Mouse (Mus musculus) liver, adult 2 months (tissue): Measurements from ENCODE around the gene Cd80.

ENCODE experiments used
- CTCF ChIP-seq: fragments of 200-500 bp; IDR thresholded peaks from 2 replicates; pipeline ENCODE4 v1.5.1; 2011; ENCODE audit warnings: low read depth, low read length, control low read depth
- POLR2A ChIP-seq: fragments of 200-500 bp; IDR thresholded peaks from 2 replicates; pipeline ENCODE4 v1.6.1; 2011; ENCODE audit warnings: low read length, control low read depth; ENCODE audit not compliant: insufficient read depth; ENCODE audit errors: extremely low read depth

DNA sequence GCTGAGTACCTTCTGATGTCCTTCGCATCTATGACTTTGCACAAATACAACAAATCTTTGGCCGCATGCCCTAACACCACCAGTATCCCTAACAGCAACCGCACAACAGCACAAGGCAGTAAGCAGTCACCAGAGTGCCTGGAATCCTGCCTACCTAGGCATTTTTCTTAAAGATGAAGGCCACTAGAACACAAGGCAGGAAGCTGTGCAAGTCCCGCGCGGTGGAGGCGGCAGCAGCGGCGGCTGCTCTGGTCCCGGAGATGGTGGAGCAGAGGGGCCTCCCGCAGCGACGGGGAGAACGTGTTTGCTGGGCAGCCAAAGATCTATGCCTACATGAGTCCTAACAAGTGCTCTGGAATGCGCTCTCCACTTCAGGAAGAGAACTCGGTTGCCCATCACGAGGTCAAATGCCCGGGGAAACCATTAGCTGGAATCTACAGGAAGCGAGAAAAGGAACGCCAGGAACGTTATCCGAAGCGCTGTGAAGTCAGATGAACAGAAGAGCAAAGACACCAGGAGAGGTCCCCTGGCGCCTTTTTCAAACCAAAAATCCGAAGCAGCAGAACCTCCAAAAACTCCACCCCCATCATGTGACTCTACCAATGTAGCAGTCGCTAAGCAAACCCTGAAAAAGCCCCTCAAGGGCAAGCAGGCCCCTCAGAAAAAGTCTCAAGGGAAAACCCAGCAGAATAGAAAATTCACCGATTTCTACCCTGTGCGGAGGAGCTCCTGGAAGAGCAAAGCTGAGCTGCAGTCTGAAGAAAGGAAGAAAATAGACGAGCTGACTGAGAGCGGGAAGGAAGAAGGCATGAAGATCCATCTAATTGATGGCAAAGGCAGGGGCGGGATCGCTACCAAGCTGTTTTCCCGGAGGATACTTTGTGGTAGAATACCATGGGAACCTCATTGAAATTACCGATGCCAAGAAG, 21.2 kb downstream of the Cd80 start:
- TF ChIP-seq POLR2A (no peak), CTCF (no peak)
